27 mouse cellular contexts compared by ENCODE assay signal in the genomic region with DNA sequence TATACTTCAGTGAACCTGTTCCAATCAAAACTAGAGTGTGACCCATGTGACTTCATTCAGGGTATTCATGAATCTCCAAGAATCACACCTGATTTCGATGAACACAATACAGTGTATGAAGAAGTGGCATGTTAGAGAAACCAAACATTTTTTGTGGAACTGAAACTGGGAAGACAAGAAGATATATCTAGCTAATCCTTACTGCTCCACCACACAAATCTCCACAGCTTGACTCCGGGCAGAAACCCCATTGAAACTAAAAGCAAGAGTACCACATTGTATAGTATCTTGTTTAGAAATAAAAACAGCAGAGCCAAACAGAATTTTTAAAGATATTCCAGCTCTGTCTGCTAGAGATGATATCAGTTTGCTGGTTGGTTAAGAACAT. TPM values are rescaled to one million over a fixed set of nuclear protein-coding genes. Genes with fewer than 3 reads are reported as not detected.
"Had no signal": no experiment of that assay in that cellular context is flagged by ENCODE, and none has a peak within 500 bp of the region (broad histone marks: within the 10 kb centered on the region; RNA-seq: fewer than 3 reads in every experiment).

No protein-coding gene starts in this region.

- H3K36me3 ChIP-seq: liver, embryonic 13.5 days; liver, embryonic 15.5 days; lung, embryonic 15.5 days; midbrain, embryonic 13.5 days; midbrain, embryonic 15.5 days; neural tube, embryonic 12.5 days had no signal

- H3K4me3 ChIP-seq: liver, embryonic 13.5 days; liver, embryonic 15.5 days; lung, embryonic 15.5 days; midbrain, embryonic 13.5 days; midbrain, embryonic 15.5 days; neural tube, embryonic 12.5 days had no signal

- H3K4me1 ChIP-seq: liver, embryonic 13.5 days; liver, embryonic 15.5 days; lung, embryonic 15.5 days; neural tube, embryonic 12.5 days had no signal

- H3K27me3 ChIP-seq: liver, embryonic 13.5 days; liver, embryonic 15.5 days; lung, embryonic 15.5 days; megakaryocyte, embryonic 14.5 days; midbrain, embryonic 13.5 days; midbrain, embryonic 15.5 days; neural tube, embryonic 12.5 days had no signal

- DNase-seq: liver, embryonic 13.5 days; liver, postnatal 0 days; lung, adult 2 months; lung, postnatal 14 days; lung, postnatal 36 days; right cerebral cortex, postnatal 14 days; thymus, adult 18-20 months; thymus, postnatal 14 days; thymus, postnatal 36 days had no signal

- ATAC-seq: liver, postnatal 0 days; lung, postnatal 0 days; midbrain, embryonic 13.5 days; midbrain, embryonic 15.5 days had no signal

- H3K27ac ChIP-seq: liver, embryonic 13.5 days; liver, embryonic 15.5 days; lung, embryonic 15.5 days; macrophage; midbrain, embryonic 13.5 days; midbrain, embryonic 15.5 days; neural tube, embryonic 12.5 days had no signal

RNA-seq across cellular contexts. Expression of a gene that starts 27.4 kb away (rescaled TPM):
- total RNA-seq: midbrain, postnatal 0 days; monocyte, adult 5-6 weeks; neutrophil, adult 5-6 weeks had no signal
- polyA plus RNA-seq: liver, embryonic 13.5 days; liver, embryonic 15.5 days; liver, postnatal 0 days; lung, adult 2 months; lung, embryonic 15.5 days; macrophage; midbrain, embryonic 11.5 days; midbrain, embryonic 13.5 days; midbrain, embryonic 15.5 days; midbrain, postnatal 0 days; neural tube, embryonic 12.5 days; neural tube, embryonic 14.5 days; small intestine, adult 2 months; spleen, adult 2 months; stomach, embryonic 14.5 days; stomach, embryonic 16.5 days; thymus, postnatal 0 days had no signal
